Mouse (Mus musculus) liver, embryonic 14.5 days (tissue): ENCODE data around the gene Dmgdh. TPM values are rescaled to one million over a fixed set of nuclear protein-coding genes. Genes with fewer than 3 reads are reported as not detected.
A peak's percentile ranks its signal among the peaks of the same experiment; 100 is the strongest.

Source experiments
- ATAC-seq: fragments of 200-750 bp; cut with Nextera tagmentation; 2 replicates; pipeline ENCODE4 v1.8.0; 2017; ENCODE audit warnings: moderate number of reproducible peaks, mild to moderate bottlenecking, moderate library complexity; ENCODE audit not compliant: insufficient read depth
- DNase-seq, 3 experiments: peaks; one replicate each; pipeline ENCODE4 v3.0.0-alpha.2; 2012 to 2013; ENCODE audit warnings: low read depth in 3 of 3, low spot score in 3 of 3
- H3K27ac ChIP-seq: fragments of 300-500 bp; sonication (generic); 2 replicates; pipeline ENCODE4 v1.5.1; 2014; ENCODE audit warnings: moderate library complexity, mild to moderate bottlenecking, control low read depth, inconsistent platforms
- H3K27me3 ChIP-seq: fragments of 300-500 bp; sonication (generic); 2 replicates; pipeline ENCODE4 v1.6.1; 2014; ENCODE audit warnings: mild to moderate bottlenecking, low read length, moderate library complexity; ENCODE audit not compliant: control insufficient read depth, insufficient read depth
- H3K36me3 ChIP-seq: fragments of 300-500 bp; sonication (generic); replicated peaks from 2 replicates; pipeline ENCODE4 v1.6.1; 2014; ENCODE audit warnings: low read depth; ENCODE audit not compliant: control insufficient read depth, insufficient read depth
- H3K4me1 ChIP-seq, 2 experiments: fragments of 200-500 bp in 1 of 2; fragments of 300-500 bp in 1 of 2; sonication (generic) in 1 of 2; replicated peaks; 2 replicates each; pipeline ENCODE4 v1.6.1; 2012 to 2014; ENCODE audit warnings: antibody characterized with exemption in 1 of 2, inconsistent platforms in 1 of 2, low read length in 1 of 2; ENCODE audit not compliant: control insufficient read depth in 2 of 2, insufficient read depth in 2 of 2
- H3K4me2 ChIP-seq: fragments of 300-500 bp; sonication (generic); 2 replicates; pipeline ENCODE4 v1.6.1; 2014; ENCODE audit warnings: low read depth, mild to moderate bottlenecking, control low read depth, moderate library complexity
- H3K4me3 ChIP-seq, 2 experiments: fragments of 200-500 bp in 1 of 2; fragments of 300-500 bp in 1 of 2; sonication (generic) in 1 of 2; 2 replicates each; pipeline ENCODE4 v1.5.1; 2012 to 2014; ENCODE audit warnings: low read depth in 2 of 2, low read length in 2 of 2, mild to moderate bottlenecking in 2 of 2, control low read depth in 1 of 2, inconsistent platforms in 1 of 2, moderate library complexity in 1 of 2; ENCODE audit not compliant: insufficient read depth in 1 of 2
- H3K9ac ChIP-seq: fragments of 300-500 bp; sonication (generic); replicated peaks from 2 replicates; pipeline ENCODE4 v1.6.1; 2014; ENCODE audit warnings: mild to moderate bottlenecking, control low read depth, moderate library complexity
- H3K9me3 ChIP-seq: fragments of 300-500 bp; sonication (generic); 2 replicates; pipeline ENCODE4 v1.6.1; 2016; ENCODE audit warnings: low read length, mixed read lengths; ENCODE audit not compliant: control insufficient read depth
- CTCF ChIP-seq: IDR thresholded peaks from 2 replicates; pipeline ENCODE4 v1.5.1; 2016; ENCODE audit warnings: antibody characterized with exemption, low read depth, control low read depth
- EP300 ChIP-seq: IDR thresholded peaks from 2 replicates; pipeline ENCODE4 v1.6.1; 2016; ENCODE audit warnings: antibody characterized with exemption, low read depth
- WGBS: fragments of 180-500 bp; shearing (Covaris S2); extraction: QIAGEN DNeasy Blood & Tissue Kit; methylation state at CpG from one replicate; pipeline ENCODE4 v1.1.7; 2014; ENCODE audit not compliant: insufficient replicate concordance; 5-methylcytosine and 5-hydroxymethylcytosine counted together
- polyA plus RNA-seq, 2 experiments: library from polyadenylated mRNA; depleted of rRNA in 1 of 2; stranded (reverse) in 1 of 2; unstranded in 1 of 2; fragments of >200 nt; fragmentation: Nextera tagmentation in 1 of 2; extraction: Ambion mirVana in 1 of 2; gene quantifications; 2 replicates each; pipeline versions ENCODE4 v1.2.1 to v1.2.3; 2012 to 2014

The Dmgdh gene
- polyA plus RNA-seq, 2 experiments: 9.7 to 12.0 TPM

GRCm38 (mm10) chr13:93773704-93774315 is 99.6 kb downstream of the Dmgdh start:
- Histone ChIP-seq H3K27me3 (no peaks in the 10 kb centered on the region; the same call in 1 of the 2 replicates), H3K27ac (no peak overlapping the region), H3K36me3 (no peaks in the 10 kb centered on the region), H3K4me3 (no peak overlapping the region), H3K9ac (no peak overlapping the region), H3K4me2 (no peak overlapping the region), H3K4me1 (peaks cover 0 to 6% of the 10 kb centered on the region in 2 experiments; a peak in 2 of 4 replicates), H3K9me3 (no peaks in the 10 kb centered on the region)
- WGBS: 49% methylated on average over 7 of the region's 7 CpGs
- ATAC-seq (no peak), DNase-seq (no peak)
- TF ChIP-seq CTCF (no peak), EP300 (no peak)

- H3K4me3 ChIP-seq: no peak overlapping the region
These were observed 108.6 kb downstream of the Dmgdh start for GRCm38 (mm10) chr13:93782823-93783222.

GRCm38 (mm10) chr13:93785329-93785728 is 111.1 kb downstream of the Dmgdh start:
- Histone ChIP-seq H3K4me2 (no peak overlapping the region), H3K9me3 (no peaks in the 10 kb centered on the region), H3K27ac (no peak overlapping the region), H3K27me3 (no peaks in the 10 kb centered on the region), H3K4me1 (no peaks in the 10 kb centered on the region), H3K4me3 (no peak overlapping the region), H3K9ac (no peak overlapping the region), H3K36me3 (no peaks in the 10 kb centered on the region)
- 50% methylated on average over 3 of the region's 3 CpGs for WGBS
- TF ChIP-seq EP300 (no peak), CTCF (peak; percentile 50)
- ATAC-seq (no peak), DNase-seq (no peak)

More at GRCm38 (mm10) chr13:93782823-93783222, 108.6 kb downstream of the Dmgdh start:
- Histone ChIP-seq H3K9ac (no peak overlapping the region), H3K36me3 (no peaks in the 10 kb centered on the region), H3K9me3 (no peaks in the 10 kb centered on the region), H3K4me1 (no peaks in the 10 kb centered on the region), H3K27ac (no peak overlapping the region), H3K4me2 (no peak overlapping the region), H3K27me3 (no peaks in the 10 kb centered on the region)
- DNase-seq (no peak), ATAC-seq (no peak)
- no peak for TF ChIP-seq EP300
- no peak for TF ChIP-seq CTCF
- WGBS: 42% methylated on average over 5 of the region's 5 CpGs

GRCm38 (mm10) chr13:93786051-93786450 is 111.8 kb downstream of the Dmgdh start:
- Histone ChIP-seq H3K27ac (no peak overlapping the region), H3K36me3 (no peaks in the 10 kb centered on the region), H3K27me3 (no peaks in the 10 kb centered on the region), H3K4me2 (no peak overlapping the region), H3K9me3 (no peaks in the 10 kb centered on the region), H3K4me3 (no peak overlapping the region), H3K9ac (no peak overlapping the region), H3K4me1 (no peaks in the 10 kb centered on the region)
- TF ChIP-seq CTCF: no peak
- TF ChIP-seq EP300: no peak
- WGBS: 54% methylated on average over 2 of the region's 2 CpGs
- ATAC-seq: no peak
- DNase-seq: no peak

- H3K4me2 ChIP-seq: no peak overlapping the region
- DNase-seq (no peak), ATAC-seq (no peak)
- TF ChIP-seq CTCF: no peak
- no peak for TF ChIP-seq EP300
- H3K9ac ChIP-seq: no peak overlapping the region
- WGBS: 55% methylated on average over 8 of the region's 8 CpGs
- H3K4me1 ChIP-seq: no peaks in the 10 kb centered on the region
- H3K9me3 ChIP-seq: no peaks in the 10 kb centered on the region
- H3K27ac ChIP-seq: no peak overlapping the region
- no peaks in the 10 kb centered on the region for H3K27me3 ChIP-seq
- H3K4me3 ChIP-seq: no peak overlapping the region
- no peaks in the 10 kb centered on the region for H3K36me3 ChIP-seq
These were observed 113.4 kb downstream of the Dmgdh start for GRCm38 (mm10) chr13:93787647-93788046.
